Mouse (Mus musculus): Measurements from ENCODE around the gene Rex1bd.

DNA sequence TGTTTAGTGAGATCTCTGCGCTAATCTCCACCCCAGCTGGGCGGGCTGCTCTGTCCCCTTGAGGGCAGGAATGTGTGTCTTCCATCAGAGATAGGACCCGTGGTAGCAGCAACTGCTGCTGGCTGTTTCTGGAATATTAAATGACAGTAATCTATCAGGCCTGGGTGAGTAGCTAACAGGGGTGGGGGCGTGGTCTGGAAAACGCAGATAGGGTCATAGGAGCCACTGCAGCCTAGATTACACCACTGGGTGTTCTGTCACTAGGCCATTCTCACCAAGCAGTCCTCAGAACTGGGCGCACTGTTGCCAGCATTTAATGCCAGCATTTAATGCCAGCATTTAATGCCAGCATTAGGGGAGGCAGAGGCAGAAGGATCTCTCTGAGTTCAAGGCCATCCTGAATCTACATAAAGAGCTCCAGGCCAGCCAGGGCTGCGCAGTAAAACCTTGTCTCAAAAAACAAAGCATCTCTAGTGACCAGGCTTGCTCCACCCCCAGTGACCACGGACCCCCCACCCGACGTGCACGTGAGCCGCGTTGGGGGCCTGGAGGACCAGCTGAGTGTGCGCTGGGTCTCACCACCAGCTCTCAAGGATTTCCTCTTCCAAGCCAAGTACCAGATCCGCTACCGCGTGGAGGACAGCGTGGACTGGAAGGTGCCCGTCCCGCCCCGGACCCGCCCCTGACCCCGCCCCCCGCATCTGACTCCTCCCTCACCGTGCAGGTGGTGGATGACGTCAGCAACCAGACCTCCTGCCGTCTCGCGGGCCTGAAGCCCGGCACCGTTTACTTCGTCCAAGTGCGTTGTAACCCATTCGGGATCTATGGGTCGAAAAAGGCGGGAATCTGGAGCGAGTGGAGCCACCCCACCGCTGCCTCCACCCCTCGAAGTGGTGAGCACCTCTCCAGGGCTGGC, 5.9 kb downstream of the Rex1bd start:
- no peak for TF ChIP-seq CTCF (IDR thresholded peaks at IDR 0.05; ENCODE audit: borderline replicate concordance, extremely low read depth, insufficient read depth, insufficient read length)
- no peak for TF ChIP-seq POLR2A (IDR thresholded peaks at IDR 0.05; ENCODE audit: borderline replicate concordance, extremely low read depth, insufficient read depth, insufficient read length, poor library complexity, severe bottlenecking)

Measured in brain, embryonic 14.5 days (tissue).